In genomic region chr6:38433261-38434033, GRCm38 (mm10) we compare ENCODE assay signal across 8 mouse cellular contexts. TPM values are rescaled to one million over a fixed set of nuclear protein-coding genes. Genes with fewer than 3 reads are reported as not detected.
DNase-seq lines count a peak whose midpoint lies in the region; ATAC-seq lines count a peak whose summit lies in the region.

Gene Ubn2, plus strand, starts transcription at chr6:38433950.

- H3K9ac ChIP-seq in hindbrain, embryonic 12.5 days, result peak within 1 kb of the TSS; percentile 98

- H3K4me3 ChIP-seq in hindbrain, embryonic 12.5 days, result peak within 1 kb of the TSS; percentile 97

- no peaks in the 10 kb centered on the region for H3K36me3 ChIP-seq in hindbrain, embryonic 12.5 days

- under 1% methylated on average over 64 of the region's 64 CpGs for WGBS in hindbrain, embryonic 12.5 days

- peak; percentile 100 for DNase-seq in NIH3T3 (ENCODE audit: low read depth)
- DNase-seq in cerebellum, postnatal 10 days, result peak; percentile 99
- DNase-seq in frontal cortex, postnatal 10 days (ENCODE audit: low spot score in 2 of 2), result peak; percentile 97 to 98
- peak; percentile 97 to 99 for DNase-seq in layer of hippocampus, postnatal 14 days (ENCODE audit: low spot score in 2 of 2)
- DNase-seq in lung, postnatal 14 days, result peak; percentile 98
- peak; percentile 92 for DNase-seq in retina, adult 2 months (ENCODE audit: low read depth, low spot score)
- DNase-seq in thymus, postnatal 36 days, result peak; percentile 98 to 99

- peaks cover 13% of the 10 kb centered on the region for H3K4me1 ChIP-seq in hindbrain, embryonic 12.5 days

- H3K27me3 ChIP-seq in hindbrain, embryonic 12.5 days, result no peaks in the 10 kb centered on the region

- peak; percentile 98 for ATAC-seq in hindbrain, embryonic 12.5 days (ENCODE audit: low FRiP score)

- peak within 1 kb of the TSS; percentile 82 for H3K4me2 ChIP-seq in hindbrain, embryonic 12.5 days (replicated peaks)

- peak within 1 kb of the TSS; percentile 99 for H3K27ac ChIP-seq in hindbrain, embryonic 12.5 days

- H3K9me3 ChIP-seq in hindbrain, embryonic 12.5 days (replicated peaks), result no peaks in the 10 kb centered on the region

RNA-seq across cellular contexts. Expression of gene Ubn2, which starts in this region (rescaled TPM):
- 28.0 and 29.8 TPM in 2 replicates for polyA plus RNA-seq in hindbrain, embryonic 12.5 days (2016; fragmentation: Nextera tagmentation; extraction: Ambion mirVana)
- total RNA-seq in layer of hippocampus, postnatal 14 days (2021), result 10 to 100 TPM; 38.0 to 38.7 TPM

Comparison
In these comparisons a context has a peak if more than half of its experiments do, and no peak if none do; other contexts are left out.
1. Peak in every context shown above with its lines: DNase-seq, ATAC-seq, H3K4me3 ChIP-seq and H3K27ac ChIP-seq.